Mouse (Mus musculus) c-Kit-positive CD71-positive TER-119-positive erythroid progenitor cells, embryonic 14.5 days (primary cell): Measurements from ENCODE around the gene Lhpp.

Source experiments
- DNase-seq: peaks from one replicate; pipeline ENCODE4 v3.0.0-alpha.2; 2013; ENCODE audit warnings: low spot score

Gene Lhpp

GRCm38 (mm10) chr7:132682336-132682735, 71.9 kb downstream of the Lhpp start:
- DNase-seq, result no peak

DNA sequence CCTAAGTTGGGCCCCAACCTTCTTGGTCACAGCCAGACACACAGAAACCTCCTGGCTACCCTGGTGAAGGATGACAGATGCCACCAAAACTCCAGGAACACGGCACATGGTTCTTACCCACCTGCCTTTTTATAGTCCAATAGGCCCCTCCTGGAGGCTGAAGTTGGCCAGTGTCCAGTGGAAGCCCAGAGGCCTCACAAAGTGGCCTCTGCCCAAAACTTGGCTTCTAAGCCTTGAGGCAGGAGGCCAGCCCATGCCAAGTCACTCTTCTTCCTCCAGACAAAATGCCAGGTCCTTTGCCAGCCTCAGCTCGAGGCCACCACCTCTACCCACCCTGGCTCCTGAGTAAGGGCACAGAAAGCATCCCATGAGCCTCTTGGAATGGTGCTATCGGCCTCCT, 72.5 kb downstream of the Lhpp start:
- no peak for DNase-seq

DNA sequence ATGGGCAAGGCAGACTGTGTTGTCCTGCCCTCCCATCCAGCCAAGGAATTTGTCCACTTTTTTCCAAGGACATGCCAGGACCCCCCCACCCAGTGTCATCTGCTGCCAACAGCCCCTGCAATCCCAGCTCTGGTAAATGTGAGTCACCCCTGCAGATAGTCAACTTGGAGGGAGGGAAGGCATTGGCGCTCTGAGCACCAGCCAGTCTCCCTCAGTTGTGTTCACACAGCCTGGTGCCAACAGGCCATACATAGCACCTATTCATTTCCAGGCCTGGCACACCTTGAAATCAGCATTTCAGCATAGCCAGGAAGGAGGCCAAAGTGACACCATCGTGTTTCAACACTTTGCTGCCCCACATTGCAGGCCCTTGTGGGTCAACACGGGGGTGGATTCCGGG, 73.5 kb downstream of the Lhpp start:
- no peak for DNase-seq

- DNase-seq, result no peak
Measured at GRCm38 (mm10) chr7:132686515-132686914, 76.1 kb downstream of the Lhpp start.

DNA sequence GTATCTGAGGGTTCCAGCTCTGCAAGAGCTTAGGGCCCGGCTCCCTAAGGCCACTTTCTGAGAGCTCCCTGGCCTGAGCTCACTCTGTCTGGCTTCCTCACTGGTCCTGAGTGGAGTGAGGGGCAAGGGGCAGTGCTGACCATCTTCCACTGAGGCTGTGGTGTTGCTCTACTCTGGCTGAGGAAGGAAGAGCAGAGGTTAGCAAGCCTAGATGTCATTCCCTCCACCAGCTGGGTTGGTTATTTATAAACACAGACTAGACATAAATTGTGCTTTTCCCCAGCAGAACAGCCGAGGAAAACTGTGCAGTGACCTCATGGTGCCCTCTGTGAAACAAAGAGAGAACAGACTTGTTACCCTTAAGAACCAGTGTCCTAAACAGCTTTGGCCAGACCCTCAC, 77.5 kb downstream of the Lhpp start:
- DNase-seq, result no peak

DNA sequence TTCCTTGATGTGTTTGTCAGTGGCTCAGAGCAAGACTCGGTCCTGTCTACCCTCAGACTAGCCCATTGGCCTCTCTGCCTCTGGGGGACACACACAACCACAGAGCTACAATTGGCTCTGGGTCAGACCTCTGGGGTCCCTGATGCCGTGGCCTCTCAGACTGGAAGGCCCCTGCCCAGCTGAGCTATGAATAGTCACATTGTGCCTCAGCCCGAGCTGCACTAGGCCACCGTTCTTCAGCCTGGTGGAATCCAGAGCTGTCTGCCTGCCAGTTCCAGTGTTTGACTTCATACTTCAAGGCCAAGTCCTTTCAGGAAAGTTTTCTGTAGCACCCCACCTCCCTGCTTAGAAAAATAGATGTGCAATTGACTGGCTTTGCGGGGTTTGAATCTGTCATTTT, 78.3 kb downstream of the Lhpp start:
- no peak for DNase-seq

DNA sequence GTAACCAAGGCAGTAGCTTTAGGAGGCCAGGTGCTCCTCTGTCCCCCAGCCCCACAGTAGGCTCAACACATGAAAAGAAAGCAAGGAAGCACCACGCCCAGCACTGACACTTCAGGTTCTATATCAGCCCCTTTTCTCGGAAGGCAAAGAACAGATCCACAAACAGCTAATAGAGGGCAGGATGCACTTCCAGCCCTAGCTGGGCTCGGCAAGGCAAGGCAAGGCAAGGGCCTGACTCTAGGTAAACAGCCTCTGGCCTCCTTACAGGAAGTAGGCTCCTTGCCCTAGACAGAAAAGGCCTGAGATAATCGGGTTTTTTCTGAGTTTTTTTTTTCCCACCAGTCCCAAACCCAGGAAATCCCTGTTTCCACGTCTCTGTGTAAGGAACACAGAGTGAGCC, 79.3 kb downstream of the Lhpp start:
- no peak for DNase-seq

- no peak for DNase-seq
Measured at GRCm38 (mm10) chr7:132690716-132691472, 80.5 kb downstream of the Lhpp start.

DNA sequence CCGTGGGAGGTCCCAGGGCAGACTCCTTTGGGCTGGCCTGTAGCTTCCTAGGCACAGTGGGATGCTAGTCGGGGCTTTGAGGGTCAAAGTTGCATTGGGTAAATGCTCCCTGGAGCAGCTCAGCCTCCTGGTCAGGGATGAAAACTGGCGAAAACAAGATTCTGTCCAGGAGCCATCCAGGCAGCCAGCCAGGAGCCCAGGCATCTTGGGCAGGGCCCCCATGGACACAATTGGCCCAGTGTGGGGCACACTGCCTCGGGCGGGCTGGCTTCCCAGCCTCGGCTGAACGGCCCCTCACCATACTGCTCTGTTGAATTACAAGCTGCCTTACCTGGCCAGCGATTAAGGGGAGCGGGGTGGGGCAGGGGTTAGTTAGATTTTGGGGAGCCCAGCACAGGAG, 82.3 kb downstream of the Lhpp start:
- DNase-seq, result no peak

DNA sequence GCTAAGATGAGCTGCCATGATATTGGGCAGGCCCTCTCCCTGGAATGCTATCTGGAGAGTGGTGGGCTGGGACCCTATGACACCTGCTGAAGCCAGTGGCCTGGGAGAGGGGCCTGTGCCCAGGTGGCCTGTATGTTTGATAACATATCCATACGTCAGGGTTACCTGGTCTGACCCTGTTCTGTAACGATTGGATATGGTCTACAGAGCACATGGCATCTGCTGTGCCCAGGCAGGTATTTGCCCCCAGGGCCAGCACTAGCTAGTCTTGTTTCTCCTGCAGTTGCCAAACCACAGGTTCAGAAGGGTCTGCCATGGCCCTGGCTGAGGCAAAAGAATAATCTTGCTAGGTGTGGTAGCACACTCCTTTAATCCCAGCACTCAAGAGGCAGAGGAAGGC, 83.1 kb downstream of the Lhpp start:
- no peak for DNase-seq

GRCm38 (mm10) chr7:132697258-132697796, 86.9 kb downstream of the Lhpp start:
- DNase-seq, result no peak

DNA sequence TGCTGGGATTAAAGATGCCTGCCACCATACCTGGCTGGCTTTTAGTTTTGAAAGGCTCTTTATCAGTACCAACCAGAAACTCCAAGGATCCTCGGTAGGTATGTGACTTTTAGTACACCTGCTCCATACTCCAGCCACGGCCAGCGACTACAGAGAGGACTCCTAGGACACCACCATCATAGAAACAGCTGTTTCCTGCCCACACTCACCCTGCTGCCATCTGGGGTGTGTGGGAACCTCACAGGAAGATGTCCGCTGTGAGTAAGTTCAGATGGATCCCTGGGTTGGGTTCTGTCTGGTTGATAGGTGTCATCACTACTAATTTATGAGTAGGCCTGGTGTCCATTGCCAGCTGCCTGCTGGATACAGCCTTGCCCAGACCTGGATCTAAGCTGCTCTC, 88.3 kb downstream of the Lhpp start:
- no peak for DNase-seq

- DNase-seq, result no peak
Measured at GRCm38 (mm10) chr7:132699165-132699564, 88.7 kb downstream of the Lhpp start.

GRCm38 (mm10) chr7:132699639-132700038, 89.2 kb downstream of the Lhpp start:
- DNase-seq, result no peak

GRCm38 (mm10) chr7:132700107-132700506, 89.7 kb downstream of the Lhpp start:
- no peak for DNase-seq

DNA sequence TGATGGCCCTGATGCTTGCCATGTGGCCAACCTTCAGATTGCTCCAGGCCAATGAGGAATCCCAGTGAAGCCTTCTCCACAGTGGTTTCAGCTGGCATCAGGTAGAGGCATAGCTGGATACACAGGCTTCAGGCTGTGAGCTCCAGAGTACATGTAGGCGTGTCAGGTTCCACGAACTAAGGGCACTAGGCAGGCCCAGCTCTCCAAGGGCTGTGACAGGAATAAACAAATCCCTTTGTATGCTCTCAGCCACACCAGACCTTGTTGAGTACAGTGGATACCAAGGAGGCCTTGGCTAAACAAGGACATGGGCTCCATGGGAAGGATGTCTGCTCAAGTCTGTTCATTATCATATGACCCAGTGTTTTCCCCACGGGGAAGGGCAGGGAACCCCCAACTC, 91.0 kb downstream of the Lhpp start:
- DNase-seq, result no peak

DNA sequence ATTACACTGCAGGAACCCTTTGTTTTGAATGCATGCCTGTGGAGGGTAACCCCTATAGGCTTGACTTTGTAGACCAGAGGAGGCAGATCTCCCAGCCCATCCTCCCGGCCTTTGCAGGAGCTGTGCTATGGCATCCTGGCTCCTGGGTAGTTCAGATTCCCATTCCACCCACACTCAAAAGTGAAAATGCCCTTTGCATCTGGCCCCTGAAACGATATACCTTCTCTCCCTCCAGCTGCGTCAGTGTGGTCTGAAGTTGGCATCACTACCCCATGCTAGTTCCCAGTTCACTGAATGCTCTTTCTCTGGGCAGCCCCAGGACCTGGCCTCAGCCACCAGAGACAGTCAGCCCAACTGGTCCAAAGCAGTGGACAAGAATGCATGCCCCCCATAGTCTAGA, 91.6 kb downstream of the Lhpp start:
- no peak for DNase-seq

DNA sequence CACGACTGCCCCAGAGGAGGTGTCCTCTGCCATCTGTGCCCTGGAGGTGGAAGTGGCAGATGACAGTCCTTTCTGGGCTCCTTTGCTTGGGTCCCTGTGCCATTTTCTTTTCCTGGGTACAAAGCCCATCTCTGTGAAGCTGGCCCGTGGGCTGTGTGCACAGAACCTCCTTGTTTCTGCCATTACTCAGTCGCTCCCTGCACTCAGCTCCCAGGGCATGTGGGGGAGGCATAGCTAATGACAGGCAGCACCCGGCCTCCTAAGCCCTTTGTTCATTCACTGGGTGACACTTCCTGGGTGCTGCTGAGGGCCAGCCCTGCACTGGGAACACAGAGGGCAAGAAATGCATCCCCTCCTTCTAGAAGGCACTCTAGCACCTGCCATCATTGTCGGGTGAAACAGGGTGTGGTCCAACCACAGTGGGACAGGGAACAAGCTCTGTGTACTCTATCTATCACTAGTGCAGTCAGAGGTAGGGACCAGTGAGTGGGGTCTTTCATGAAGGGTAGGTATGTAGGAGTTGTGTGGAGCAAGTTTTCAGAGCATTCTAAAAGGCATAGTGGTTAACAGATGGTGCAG, 92.1 kb downstream of the Lhpp start:
- DNase-seq, result no peak

GRCm38 (mm10) chr7:132703515-132704309, 93.3 kb downstream of the Lhpp start:
- DNase-seq, result no peak

DNA sequence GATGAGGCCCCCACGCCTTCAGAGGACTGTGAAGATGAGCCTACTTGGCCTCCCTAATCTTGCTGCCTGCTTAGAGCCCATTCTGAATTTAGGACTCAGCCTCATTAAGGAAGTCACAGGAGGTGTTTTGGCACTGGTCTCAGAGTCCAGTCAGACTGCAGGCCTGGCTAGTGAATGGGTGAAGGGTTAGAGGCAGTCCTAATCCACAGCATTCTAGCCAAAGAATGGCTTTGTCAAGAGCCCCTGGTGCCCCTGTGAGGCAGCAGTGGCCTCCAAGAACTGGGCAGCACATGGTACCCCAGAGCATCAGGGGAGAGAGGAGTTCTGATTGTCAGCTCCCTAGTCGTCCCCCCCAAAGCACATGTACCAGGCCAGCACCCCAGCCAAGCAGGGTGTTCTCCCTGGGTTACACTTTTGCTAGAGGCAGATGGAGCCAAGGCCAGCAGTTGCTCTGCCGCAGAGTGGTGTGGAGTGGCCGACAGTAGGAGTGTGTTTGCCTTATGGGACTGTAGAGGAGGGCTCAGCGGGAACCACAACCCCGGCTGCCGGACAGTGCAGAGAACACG, 94.0 kb downstream of the Lhpp start:
- DNase-seq, result no peak

DNA sequence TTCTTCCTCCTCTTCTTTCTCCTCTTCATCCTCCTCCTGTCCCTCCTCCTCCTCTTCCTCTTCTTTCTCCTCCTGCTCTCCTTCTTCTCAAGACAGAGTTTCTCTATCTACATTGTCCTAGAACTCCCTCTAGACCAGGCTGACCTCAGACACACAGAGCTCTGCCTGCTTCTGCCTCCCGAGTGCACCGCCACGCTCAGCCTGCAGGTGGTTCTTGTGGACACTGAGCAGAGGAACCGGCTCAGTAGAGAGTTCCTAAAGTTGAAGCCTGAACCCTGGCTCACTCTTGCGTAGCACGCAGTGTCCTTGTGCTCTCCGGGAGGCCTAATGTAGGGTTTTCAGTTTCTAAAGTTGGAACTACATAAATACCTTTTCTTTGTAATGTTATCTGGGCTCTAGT, 94.7 kb downstream of the Lhpp start:
- no peak for DNase-seq

DNA sequence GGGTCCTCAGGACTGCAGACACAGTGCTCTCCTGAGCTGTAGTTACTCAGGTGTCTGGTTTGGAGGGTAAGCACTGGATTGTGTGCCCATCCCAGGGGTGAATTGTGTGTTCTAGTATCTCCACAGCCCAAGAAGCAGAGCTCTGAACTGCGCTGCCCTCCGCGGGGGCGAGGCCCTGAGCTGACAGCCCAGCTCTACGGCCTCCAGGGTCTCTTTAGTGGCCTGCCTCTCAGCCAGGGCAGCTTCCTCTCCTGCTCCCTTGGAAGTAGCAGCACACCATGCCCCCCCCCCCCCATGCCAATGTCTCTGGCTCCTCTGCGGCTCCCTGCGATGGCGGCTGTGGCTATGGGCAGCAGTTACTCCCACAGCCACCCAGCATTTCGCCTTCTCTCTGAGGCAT, 101.1 kb downstream of the Lhpp start:
- no peak for DNase-seq
